Mouse (Mus musculus): Measurements from ENCODE around the gene Sh3bp1. TPM values are rescaled to one million over a fixed set of nuclear protein-coding genes. Genes with fewer than 3 reads are reported as not detected.
A peak's percentile ranks its signal among the peaks of the same experiment; 100 is the strongest.

Sh3bp1 gene
- polyA plus RNA-seq, 1 experiment from 2014 or later = 41.8 TPM

GRCm38 (mm10) chr15:78862280-78862679 lies 37.3 kb upstream of the Sh3bp1 start:
- Histone ChIP-seq H3K9ac (ENCODE audit: low read length) (no peak overlapping the region), H3K36me3 (ENCODE audit: control insufficient read depth, insufficient read depth, low read length) (no peaks in the 10 kb centered on the region), H3K4me2 (ENCODE audit: low read depth, low read length) (no peak overlapping the region), H3K27ac (ENCODE audit: low read length) (no peak overlapping the region), H3K4me3 (ENCODE audit: low read length) (no peak overlapping the region), H3K27me3 (ENCODE audit: control insufficient read depth, insufficient read depth, low read depth, low read length) (no peaks in the 10 kb centered on the region), H3K4me1 (replicated peaks; ENCODE audit: control insufficient read depth, insufficient read depth, low read length) (peaks cover 24% of the 10 kb centered on the region), H3K9me3 (ENCODE audit: control insufficient read depth, low read length) (no peaks in the 10 kb centered on the region)
- WGBS = 81% methylated on average over 5 of the region's 5 CpGs
- no peak for ATAC-seq (ENCODE audit: low read depth)

- 43% methylated on average over 2 of the region's 2 CpGs for WGBS
Measured at GRCm38 (mm10) chr15:78863154-78863553, 36.4 kb upstream of the Sh3bp1 start.

GRCm38 (mm10) chr15:78863852-78864253 lies 35.7 kb upstream of the Sh3bp1 start:
- no peak overlapping the region for H3K4me3 ChIP-seq (ENCODE audit: low read length)
- H3K36me3 ChIP-seq (ENCODE audit: control insufficient read depth, insufficient read depth, low read length) = no peaks in the 10 kb centered on the region
- ATAC-seq (ENCODE audit: low read depth) = peak; percentile 14; the same call in 1 of the 2 replicates
- 0 out of 2 replicates have a peak overlapping the region, but pooled peaks have one; percentile 13 for H3K4me2 ChIP-seq (ENCODE audit: low read depth, low read length)
- 0 out of 2 replicates have a peak overlapping the region, but pooled peaks have one; percentile 27 for H3K9ac ChIP-seq (ENCODE audit: low read length)
- H3K27me3 ChIP-seq (ENCODE audit: control insufficient read depth, insufficient read depth, low read depth, low read length) = no peaks in the 10 kb centered on the region
- H3K9me3 ChIP-seq (ENCODE audit: control insufficient read depth, low read length) = no peaks in the 10 kb centered on the region
- H3K27ac ChIP-seq (ENCODE audit: low read length) = peak overlapping the region; percentile 60
- peaks cover 27% of the 10 kb centered on the region for H3K4me1 ChIP-seq (replicated peaks; ENCODE audit: control insufficient read depth, insufficient read depth, low read length)
- 47% methylated on average over 13 of the region's 13 CpGs for WGBS

More at GRCm38 (mm10) chr15:78863154-78863553, 36.4 kb upstream of the Sh3bp1 start:
- Histone ChIP-seq H3K4me3 (ENCODE audit: low read length) (no peak overlapping the region), H3K36me3 (ENCODE audit: control insufficient read depth, insufficient read depth, low read length) (no peaks in the 10 kb centered on the region), H3K9ac (ENCODE audit: low read length) (no peak overlapping the region), H3K27ac (ENCODE audit: low read length) (0 out of 2 replicates have a peak overlapping the region, but pooled peaks have one; percentile 30), H3K4me1 (replicated peaks; ENCODE audit: control insufficient read depth, insufficient read depth, low read length) (peaks cover 22% of the 10 kb centered on the region), H3K27me3 (ENCODE audit: control insufficient read depth, insufficient read depth, low read depth, low read length) (no peaks in the 10 kb centered on the region), H3K4me2 (ENCODE audit: low read depth, low read length) (no peak overlapping the region), H3K9me3 (ENCODE audit: control insufficient read depth, low read length) (no peaks in the 10 kb centered on the region)
- ATAC-seq (ENCODE audit: low read depth) = peak; percentile 32; the same call in 1 of the 2 replicates

DNA sequence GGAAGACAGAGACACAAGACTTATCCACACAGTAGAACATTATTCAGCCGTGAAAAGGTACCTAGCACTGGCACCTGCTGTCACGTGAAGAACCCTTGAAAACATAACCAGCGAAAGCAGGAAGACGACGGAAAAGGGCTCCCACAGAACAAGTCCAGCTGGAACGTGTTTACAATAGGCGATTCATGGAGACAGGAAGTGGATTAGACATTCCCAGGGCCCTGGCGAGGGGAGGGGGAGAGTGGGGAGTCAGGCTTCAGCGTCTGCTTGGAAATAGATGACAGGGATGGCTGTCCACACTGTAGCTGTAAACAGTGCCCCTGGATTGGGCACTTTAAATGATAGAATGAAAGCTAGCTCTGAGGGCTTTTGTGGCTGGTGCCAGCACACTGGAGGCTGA lies 31.2 kb upstream of the Sh3bp1 start:
- Histone ChIP-seq H3K4me2 (ENCODE audit: low read depth, low read length) (peak overlapping the region; percentile 6; the same call in 1 of the 2 replicates), H3K9ac (ENCODE audit: low read length) (no peak overlapping the region; the same call in 1 of the 2 replicates)
- WGBS = 3% methylated on average over 9 of the region's 9 CpGs

GRCm38 (mm10) chr15:78868826-78869233 lies 30.7 kb upstream of the Sh3bp1 start:
- peak; percentile 59 for ATAC-seq (ENCODE audit: low read depth)
- Histone ChIP-seq H3K9me3 (ENCODE audit: control insufficient read depth, low read length) (no peaks in the 10 kb centered on the region), H3K9ac (ENCODE audit: low read length) (peak overlapping the region; percentile 0; the same call in 1 of the 2 replicates), H3K27ac (ENCODE audit: low read length) (peak overlapping the region; percentile 85), H3K4me1 (replicated peaks; ENCODE audit: control insufficient read depth, insufficient read depth, low read length) (peaks cover 21% of the 10 kb centered on the region), H3K36me3 (ENCODE audit: control insufficient read depth, insufficient read depth, low read length) (no peaks in the 10 kb centered on the region), H3K27me3 (ENCODE audit: control insufficient read depth, insufficient read depth, low read depth, low read length) (no peaks in the 10 kb centered on the region), H3K4me2 (ENCODE audit: low read depth, low read length) (peak overlapping the region; percentile 6; the same call in 1 of the 2 replicates), H3K4me3 (ENCODE audit: low read length) (no peak overlapping the region)
- 30% methylated on average over 7 of the region's 7 CpGs for WGBS

More for the DNA sequence above, 31.2 kb upstream of the Sh3bp1 start:
- ATAC-seq (ENCODE audit: low read depth) = peak; percentile 88
- Histone ChIP-seq H3K4me3 (ENCODE audit: low read length) (no peak overlapping the region), H3K27me3 (ENCODE audit: control insufficient read depth, insufficient read depth, low read depth, low read length) (no peaks in the 10 kb centered on the region), H3K36me3 (ENCODE audit: control insufficient read depth, insufficient read depth, low read length) (no peaks in the 10 kb centered on the region), H3K4me1 (replicated peaks; ENCODE audit: control insufficient read depth, insufficient read depth, low read length) (peaks cover 22% of the 10 kb centered on the region), H3K27ac (ENCODE audit: low read length) (peak overlapping the region; percentile 85), H3K9me3 (ENCODE audit: control insufficient read depth, low read length) (no peaks in the 10 kb centered on the region)

GRCm38 (mm10) chr15:78869775-78870174 lies 29.8 kb upstream of the Sh3bp1 start:
- Histone ChIP-seq H3K4me3 (ENCODE audit: low read length) (no peak overlapping the region), H3K27me3 (ENCODE audit: control insufficient read depth, insufficient read depth, low read depth, low read length) (no peaks in the 10 kb centered on the region), H3K4me2 (ENCODE audit: low read depth, low read length) (no peak overlapping the region), H3K9me3 (ENCODE audit: control insufficient read depth, low read length) (no peaks in the 10 kb centered on the region), H3K36me3 (ENCODE audit: control insufficient read depth, insufficient read depth, low read length) (no peaks in the 10 kb centered on the region), H3K9ac (ENCODE audit: low read length) (no peak overlapping the region), H3K27ac (ENCODE audit: low read length) (no peak overlapping the region), H3K4me1 (replicated peaks; ENCODE audit: control insufficient read depth, insufficient read depth, low read length) (peaks cover 24% of the 10 kb centered on the region)
- no peak for ATAC-seq (ENCODE audit: low read depth)
- WGBS = 21% methylated on average over 6 of the region's 6 CpGs

GRCm38 (mm10) chr15:78872021-78872608 lies 27.5 kb upstream of the Sh3bp1 start:
- Histone ChIP-seq H3K27ac (ENCODE audit: low read length) (no peak overlapping the region; the same call in 1 of the 2 replicates), H3K27me3 (ENCODE audit: control insufficient read depth, insufficient read depth, low read depth, low read length) (no peaks in the 10 kb centered on the region), H3K9ac (ENCODE audit: low read length) (no peak overlapping the region), H3K4me2 (ENCODE audit: low read depth, low read length) (no peak overlapping the region), H3K4me3 (ENCODE audit: low read length) (no peak overlapping the region), H3K36me3 (ENCODE audit: control insufficient read depth, insufficient read depth, low read length) (no peaks in the 10 kb centered on the region), H3K9me3 (ENCODE audit: control insufficient read depth, low read length) (no peaks in the 10 kb centered on the region), H3K4me1 (replicated peaks; ENCODE audit: control insufficient read depth, insufficient read depth, low read length) (peaks cover 29% of the 10 kb centered on the region)
- 42% methylated on average over 5 of the region's 5 CpGs for WGBS
- ATAC-seq (ENCODE audit: low read depth) = no peak

GRCm38 (mm10) chr15:78873803-78874435 lies 25.6 kb upstream of the Sh3bp1 start:
- no peak overlapping the region for H3K4me3 ChIP-seq (ENCODE audit: low read length)
- no peak for ATAC-seq (ENCODE audit: low read depth)
- peak overlapping the region; percentile 43 for H3K9ac ChIP-seq (ENCODE audit: low read length)
- no peaks in the 10 kb centered on the region for H3K9me3 ChIP-seq (ENCODE audit: control insufficient read depth, low read length)
- H3K36me3 ChIP-seq (ENCODE audit: control insufficient read depth, insufficient read depth, low read length) = no peaks in the 10 kb centered on the region
- H3K4me1 ChIP-seq (replicated peaks; ENCODE audit: control insufficient read depth, insufficient read depth, low read length) = peaks cover 25% of the 10 kb centered on the region
- 34% methylated on average over 13 of the region's 13 CpGs for WGBS
- H3K27ac ChIP-seq (ENCODE audit: low read length) = no peak overlapping the region; the same call in 1 of the 2 replicates
- no peaks in the 10 kb centered on the region for H3K27me3 ChIP-seq (ENCODE audit: control insufficient read depth, insufficient read depth, low read depth, low read length)
- no peak overlapping the region; the same call in 1 of the 2 replicates for H3K4me2 ChIP-seq (ENCODE audit: low read depth, low read length)

GRCm38 (mm10) chr15:78874989-78875388 lies 24.6 kb upstream of the Sh3bp1 start:
- Histone ChIP-seq H3K27ac (ENCODE audit: low read length) (peak overlapping the region; percentile 99), H3K4me2 (ENCODE audit: low read depth, low read length) (no peak overlapping the region), H3K27me3 (ENCODE audit: control insufficient read depth, insufficient read depth, low read depth, low read length) (no peaks in the 10 kb centered on the region), H3K36me3 (ENCODE audit: control insufficient read depth, insufficient read depth, low read length) (no peaks in the 10 kb centered on the region), H3K9me3 (ENCODE audit: control insufficient read depth, low read length) (no peaks in the 10 kb centered on the region), H3K4me1 (replicated peaks; ENCODE audit: control insufficient read depth, insufficient read depth, low read length) (peaks cover 28% of the 10 kb centered on the region), H3K4me3 (ENCODE audit: low read length) (no peak overlapping the region), H3K9ac (ENCODE audit: low read length) (no peak overlapping the region)
- no peak for ATAC-seq (ENCODE audit: low read depth)
- 61% methylated on average over 8 of the region's 8 CpGs for WGBS
